Mouse (Mus musculus) olfactory bulb, adult 2 months (tissue): Measurements from ENCODE around the gene Fktn.

ENCODE experiments used
- CTCF ChIP-seq: fragments of 200-500 bp; IDR thresholded peaks from 2 replicates; pipeline ENCODE4 v1.5.1; 2012; ENCODE audit warnings: low read depth, mild to moderate bottlenecking, low read length, moderate library complexity; ENCODE audit not compliant: insufficient read depth
- POLR2A ChIP-seq: fragments of 200-500 bp; IDR thresholded peaks from 2 replicates; pipeline ENCODE4 v1.6.1; 2012; ENCODE audit warnings: mild to moderate bottlenecking, low read depth, low read length, moderate library complexity; ENCODE audit not compliant: insufficient read depth

- no peak for TF ChIP-seq POLR2A
- TF ChIP-seq CTCF, result no peak
Observed at GRCm38 (mm10) chr4:53786851-53787250, 73.1 kb downstream of the Fktn start.
